Mouse (Mus musculus): Measurements from ENCODE around the gene Farsa.
A peak's percentile ranks its signal among the peaks of the same experiment; 100 is the strongest.

The Farsa gene

GRCm38 (mm10) chr8:84912391-84912790, 55.6 kb downstream of the Farsa start:
- no peak for DNase-seq

DNA sequence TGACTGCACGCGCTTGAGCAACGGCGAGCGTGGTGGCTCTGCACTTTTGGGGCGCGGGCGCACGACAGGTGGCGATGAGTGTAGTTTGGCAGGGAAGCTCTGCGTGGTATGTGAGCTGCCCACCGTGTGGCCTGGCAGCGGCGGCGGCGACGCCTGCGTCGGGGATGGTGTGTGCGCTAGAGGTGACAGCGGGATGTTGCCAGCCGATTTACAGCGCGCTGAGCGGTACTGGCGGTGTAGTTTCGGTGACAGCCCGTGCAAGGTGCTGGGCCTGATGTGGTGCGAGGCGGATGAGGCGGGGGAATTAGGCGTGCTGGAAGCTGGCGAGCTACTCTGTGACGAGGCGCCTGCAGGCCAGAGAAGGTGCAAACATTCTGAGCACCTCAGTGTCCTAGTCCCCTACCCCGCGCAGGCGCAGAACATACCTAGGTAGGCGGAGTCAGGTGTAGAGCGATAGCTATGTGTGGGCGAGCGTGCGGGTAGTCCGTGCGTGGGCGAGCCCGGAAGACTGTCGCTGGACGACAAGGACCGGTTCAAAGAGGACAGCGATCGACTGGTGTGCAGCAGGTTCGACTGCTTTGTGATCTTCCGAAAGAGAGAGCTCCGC, 56.2 kb downstream of the Farsa start:
- peak; percentile 86 to 88 for DNase-seq

- no peak for DNase-seq
Measured at GRCm38 (mm10) chr8:84913502-84913900, 56.7 kb downstream of the Farsa start.

DNA sequence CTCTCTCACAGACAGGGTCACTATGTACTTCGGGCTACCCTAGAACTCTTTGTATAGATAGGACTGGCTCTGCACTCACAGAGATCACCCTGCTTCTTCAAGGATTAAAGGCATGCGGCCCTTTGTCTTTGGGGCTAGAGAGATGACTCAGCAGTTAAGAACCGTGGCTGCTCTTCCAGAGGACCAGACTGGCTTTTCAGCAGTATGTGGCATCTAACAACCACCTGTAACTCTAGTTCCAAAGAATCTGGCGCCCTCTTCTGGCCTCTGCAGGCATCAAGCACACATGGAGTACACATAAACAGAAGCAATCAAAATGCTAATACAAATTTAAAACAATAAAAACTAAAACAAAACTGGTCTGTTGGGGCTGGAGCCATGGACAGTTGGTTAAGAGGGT, 57.2 kb downstream of the Farsa start:
- peak; percentile 60 to 84 for DNase-seq

DNA sequence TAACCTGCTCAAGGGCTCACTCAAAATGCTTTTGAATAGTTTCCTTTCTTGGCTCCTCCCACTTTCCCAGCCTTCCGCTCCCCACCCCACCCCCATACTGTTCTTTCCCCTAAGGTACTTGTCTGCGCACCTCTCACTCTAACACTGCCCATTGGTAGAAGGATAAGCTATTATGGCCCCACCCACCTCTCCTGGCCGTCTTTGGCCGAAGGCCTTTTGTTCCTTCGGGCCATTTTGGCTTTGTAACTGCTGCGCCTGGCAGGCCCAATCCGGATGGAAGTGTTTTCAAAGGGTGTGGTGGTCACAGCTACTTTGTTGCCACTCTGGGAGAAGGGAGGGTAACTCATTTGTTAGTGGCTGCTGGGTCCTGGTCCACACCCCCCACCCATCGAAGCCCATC, 58.5 kb downstream of the Farsa start:
- DNase-seq: no peak

DNA sequence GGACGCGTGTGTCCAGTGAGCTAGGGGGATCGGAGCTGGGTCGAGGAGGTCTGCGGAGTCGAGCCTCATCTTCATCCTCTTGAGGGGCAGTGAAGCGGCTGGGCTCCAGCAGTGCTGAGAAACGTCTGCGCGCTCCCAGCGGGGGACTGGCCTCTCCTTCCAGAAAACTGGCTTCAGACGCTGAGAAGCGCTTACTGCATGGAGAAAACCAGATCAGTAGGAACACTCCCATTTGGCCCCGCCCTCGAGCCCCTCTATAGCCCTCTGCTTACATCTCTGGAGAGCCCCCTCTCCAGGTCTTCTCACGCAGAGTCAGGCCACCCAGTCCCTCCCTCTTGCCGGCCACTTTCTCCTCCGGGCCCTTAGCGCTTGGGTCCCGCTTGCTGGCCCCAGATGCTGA, 61.0 kb downstream of the Farsa start:
- DNase-seq: no peak

GRCm38 (mm10) chr8:84918646-84919045, 61.9 kb downstream of the Farsa start:
- no peak for DNase-seq
